Comparison of ENCODE assay signal across 8 mouse cellular contexts in the genomic region with DNA sequence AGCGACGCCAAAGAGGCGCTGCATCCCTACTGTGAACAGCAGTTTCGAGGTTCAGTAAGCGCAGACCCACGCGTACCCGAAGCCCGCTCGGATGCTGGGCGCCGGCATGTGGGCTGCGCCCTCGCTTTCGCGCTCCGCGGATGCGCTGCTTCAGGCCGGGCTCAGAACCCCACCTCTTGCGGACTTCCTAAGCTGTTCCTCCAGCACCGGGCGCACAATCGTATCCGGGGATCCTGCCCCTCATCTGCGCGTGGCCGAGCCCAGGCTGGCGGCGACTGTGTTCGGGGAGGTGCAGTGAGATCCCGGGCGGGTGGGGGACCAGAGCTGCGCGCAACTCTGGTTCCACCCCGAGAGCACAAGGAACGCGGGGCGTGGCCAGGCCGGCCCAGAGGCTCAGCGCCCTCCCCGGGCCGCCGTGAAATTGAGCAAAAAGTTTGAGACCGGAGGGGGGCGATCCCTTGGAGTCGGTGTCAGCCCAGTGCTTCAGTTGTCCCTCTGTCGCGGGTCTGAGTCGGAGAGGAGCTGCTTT. TPM values are rescaled to one million over a fixed set of nuclear protein-coding genes. Genes with fewer than 3 reads are reported as not detected.
DNase-seq lines count a peak whose midpoint lies in the region; ATAC-seq lines count a peak whose summit lies in the region.

No protein-coding gene starts in this region.

- peaks cover 74% of the 10 kb centered on the region for H3K27me3 ChIP-seq in hindbrain, embryonic 13.5 days
- peaks cover 51% of the 10 kb centered on the region for H3K27me3 ChIP-seq in limb, embryonic 15.5 days
- peaks cover 46% of the 10 kb centered on the region for H3K27me3 ChIP-seq in midbrain, embryonic 14.5 days (ENCODE audit: control insufficient read depth, insufficient read depth, low read length)

- WGBS in hindbrain, embryonic 13.5 days: under 1% methylated on average over 50 of the region's 50 CpGs
- WGBS in limb, embryonic 15.5 days: 1% methylated on average over 50 of the region's 50 CpGs
- WGBS in midbrain, embryonic 14.5 days: under 1% methylated on average over 50 of the region's 50 CpGs

- no peaks in the 10 kb centered on the region for H3K9me3 ChIP-seq in hindbrain, embryonic 13.5 days
- no peaks in the 10 kb centered on the region for H3K9me3 ChIP-seq in limb, embryonic 15.5 days
- no peaks in the 10 kb centered on the region for H3K9me3 ChIP-seq in midbrain, embryonic 14.5 days (ENCODE audit: control insufficient read depth, low read length)

- peak; percentile 27 for DNase-seq in cerebellum, adult 8-10 months
- no peak for DNase-seq in cerebellum, adult 11 months
- peak; percentile 82 for DNase-seq in c-Kit-positive CD71-positive TER-119-positive erythroid progenitor cells, embryonic 14.5 days (ENCODE audit: low spot score)
- DNase-seq in forelimb bud, embryonic 11.5 days (ENCODE audit: low read depth, low spot score): peak; percentile 38
- DNase-seq in midbrain, embryonic 14.5 days: peak; percentile 67
- DNase-seq in testis, postnatal 10 days (ENCODE audit: low spot score): peak; percentile 92

- H3K4me1 ChIP-seq in hindbrain, embryonic 13.5 days (replicated peaks): peaks cover 48% of the 10 kb centered on the region
- peaks cover 37% of the 10 kb centered on the region for H3K4me1 ChIP-seq in limb, embryonic 15.5 days
- H3K4me1 ChIP-seq in midbrain, embryonic 14.5 days (ENCODE audit: control insufficient read depth, insufficient read depth, low read length): peaks cover 35% of the 10 kb centered on the region

- H3K4me3 ChIP-seq in hindbrain, embryonic 13.5 days: peak overlapping the region; percentile 44
- peak overlapping the region; percentile 56 for H3K4me3 ChIP-seq in limb, embryonic 15.5 days
- H3K4me3 ChIP-seq in midbrain, embryonic 14.5 days (replicated peaks; ENCODE audit: low read depth, low read length): peak overlapping the region; percentile 39

- H3K9ac ChIP-seq in hindbrain, embryonic 13.5 days: peak overlapping the region; percentile 65
- peak overlapping the region; percentile 43 for H3K9ac ChIP-seq in limb, embryonic 15.5 days
- H3K9ac ChIP-seq in midbrain, embryonic 14.5 days (replicated peaks; ENCODE audit: low read length): peak overlapping the region; percentile 42; the same call in 1 of the 2 replicates

- peak; percentile 18; the same call in 1 of the 2 replicates for ATAC-seq in hindbrain, embryonic 13.5 days (ENCODE audit: low FRiP score)
- peak; percentile 78 for ATAC-seq in limb, embryonic 15.5 days (ENCODE audit: insufficient number of reproducible peaks, low FRiP score, low TSS enrichment, low read depth)
- 0 out of 2 replicates have a peak, but pooled peaks have one; percentile 36 for ATAC-seq in midbrain, embryonic 14.5 days (ENCODE audit: low FRiP score, low TSS enrichment)

- H3K27ac ChIP-seq in hindbrain, embryonic 13.5 days: no peak overlapping the region
- peak overlapping the region; percentile 68; the same call in 1 of the 2 replicates for H3K27ac ChIP-seq in limb, embryonic 15.5 days
- no peak overlapping the region for H3K27ac ChIP-seq in midbrain, embryonic 14.5 days (replicated peaks; ENCODE audit: low read depth, low read length)

- peaks cover 19% of the 10 kb centered on the region for H3K36me3 ChIP-seq in hindbrain, embryonic 13.5 days
- peaks cover 9% of the 10 kb centered on the region for H3K36me3 ChIP-seq in limb, embryonic 15.5 days
- peaks cover 7% of the 10 kb centered on the region; the same call in 1 of the 2 replicates for H3K36me3 ChIP-seq in midbrain, embryonic 14.5 days (ENCODE audit: control insufficient read depth, insufficient read depth, low read length)

- H3K4me2 ChIP-seq in hindbrain, embryonic 13.5 days: peak overlapping the region; percentile 73
- H3K4me2 ChIP-seq in limb, embryonic 15.5 days: peak overlapping the region; percentile 99
- peak overlapping the region; percentile 76 for H3K4me2 ChIP-seq in midbrain, embryonic 14.5 days (ENCODE audit: low read length)

RNA-seq across cellular contexts. Expression of a gene that starts 2.1 kb away (rescaled TPM):
- 3.1 and 3.3 TPM in 2 replicates for polyA plus RNA-seq in hindbrain, embryonic 13.5 days (2015; fragmentation: Nextera tagmentation; extraction: Ambion mirVana)
- 7.7 and 11.2 TPM in 2 replicates for polyA plus RNA-seq in limb, embryonic 15.5 days (2015; fragmentation: Nextera tagmentation; extraction: Ambion mirVana)
- polyA plus RNA-seq in midbrain, embryonic 14.5 days (2014; fragmentation: Nextera tagmentation; extraction: Ambion mirVana): 5.4 and 6.0 TPM in 2 replicates

RNA-seq across cellular contexts. Expression of a gene that starts 38.9 kb away (rescaled TPM):
- 171 and 178 TPM in 2 replicates for polyA plus RNA-seq in hindbrain, embryonic 13.5 days (2015; fragmentation: Nextera tagmentation; extraction: Ambion mirVana)
- polyA plus RNA-seq in limb, embryonic 15.5 days (2015; fragmentation: Nextera tagmentation; extraction: Ambion mirVana): 134 and 138 TPM in 2 replicates
- 171 and 174 TPM in 2 replicates for polyA plus RNA-seq in midbrain, embryonic 14.5 days (2014; fragmentation: Nextera tagmentation; extraction: Ambion mirVana)

RNA-seq across cellular contexts. Expression of a gene that starts 48.4 kb away (rescaled TPM):
- 14.1 and 14.8 TPM in 2 replicates for polyA plus RNA-seq in hindbrain, embryonic 13.5 days (2015; fragmentation: Nextera tagmentation; extraction: Ambion mirVana)
- polyA plus RNA-seq in limb, embryonic 15.5 days (2015; fragmentation: Nextera tagmentation; extraction: Ambion mirVana): 9.7 and 10.1 TPM in 2 replicates
- polyA plus RNA-seq in midbrain, embryonic 14.5 days (2014; fragmentation: Nextera tagmentation; extraction: Ambion mirVana): 26.1 and 26.9 TPM in 2 replicates

RNA-seq across cellular contexts. Expression of a gene that starts 53.4 kb away (rescaled TPM):
- polyA plus RNA-seq in hindbrain, embryonic 13.5 days (2015; fragmentation: Nextera tagmentation; extraction: Ambion mirVana): 0.36 and 1.0 TPM in 2 replicates
- polyA plus RNA-seq in limb, embryonic 15.5 days (2015; fragmentation: Nextera tagmentation; extraction: Ambion mirVana): not detected in 2 replicates
- polyA plus RNA-seq in midbrain, embryonic 14.5 days (2014; fragmentation: Nextera tagmentation; extraction: Ambion mirVana): 0.49 and 0.70 TPM in 2 replicates

Comparison
In these comparisons a context has a peak if more than half of its experiments do, and no peak if none do; other contexts are left out.
1. ATAC-seq: peak in every context shown above with its lines; median percentile 78 in limb, embryonic 15.5 days; 36 in midbrain, embryonic 14.5 days; 18 in hindbrain, embryonic 13.5 days.